Mouse (Mus musculus) forebrain, embryonic 14.5 days (tissue): ENCODE measurements around the gene Hs6st3. TPM values are rescaled to one million over a fixed set of nuclear protein-coding genes. Genes with fewer than 3 reads are reported as not detected.

ENCODE experiments used
- ATAC-seq: fragments of 200-750 bp; cut with Nextera tagmentation; 2 replicates; pipeline ENCODE4 v1.8.0; 2017; ENCODE audit warnings: mild to moderate bottlenecking, moderate library complexity
- DNase-seq: peaks from one replicate; pipeline ENCODE4 v3.0.0-alpha.2; 2015; ENCODE audit warnings: low spot score
- H3K27ac ChIP-seq: fragments of 300-500 bp; sonication (generic); 2 replicates; pipeline ENCODE4 v1.5.1; 2014; ENCODE audit warnings: low read depth, mild to moderate bottlenecking, control low read depth, low read length, moderate library complexity
- H3K27me3 ChIP-seq: fragments of 300-500 bp; sonication (generic); replicated peaks from 2 replicates; pipeline ENCODE4 v1.6.1; 2014; ENCODE audit warnings: low read length, control low read depth, mixed read lengths; ENCODE audit not compliant: control insufficient read depth, insufficient read depth
- H3K36me3 ChIP-seq: fragments of 300-500 bp; sonication (generic); 2 replicates; pipeline ENCODE4 v1.6.1; 2014; ENCODE audit warnings: low read length, control low read depth; ENCODE audit not compliant: control insufficient read depth, insufficient read depth
- H3K4me1 ChIP-seq: fragments of 300-500 bp; sonication (generic); 2 replicates; pipeline ENCODE4 v1.6.1; 2014; ENCODE audit warnings: antibody characterized with exemption, low read length, control low read depth; ENCODE audit not compliant: control insufficient read depth, insufficient read depth
- H3K4me2 ChIP-seq: fragments of 300-500 bp; sonication (generic); 2 replicates; pipeline ENCODE4 v1.6.1; 2014; ENCODE audit warnings: mild to moderate bottlenecking, control low read depth, low read length
- H3K4me3 ChIP-seq: fragments of 300-500 bp; sonication (generic); 2 replicates; pipeline ENCODE4 v1.5.1; 2014; ENCODE audit warnings: low read depth, low read length, control low read depth
- H3K9ac ChIP-seq: fragments of 300-500 bp; sonication (generic); 2 replicates; pipeline ENCODE4 v1.6.1; 2014; ENCODE audit warnings: mild to moderate bottlenecking, low read length, control low read depth, moderate library complexity
- H3K9me3 ChIP-seq: fragments of 300-500 bp; sonication (generic); replicated peaks from 2 replicates; pipeline ENCODE4 v1.6.1; 2016; ENCODE audit warnings: low read length, control low read depth, mixed read lengths; ENCODE audit not compliant: control insufficient read depth
- WGBS: fragments of 180-500 bp; shearing (Covaris S2); extraction: QIAGEN DNeasy Blood & Tissue Kit; methylation state at CpG from one replicate; pipeline ENCODE4 v1.1.7; 2014; 5-methylcytosine and 5-hydroxymethylcytosine counted together
- polyA plus RNA-seq: library from polyadenylated mRNA; unstranded; fragments of >200 nt; fragmentation: Nextera tagmentation; extraction: Ambion mirVana; gene quantifications from 2 replicates; pipeline ENCODE4 v1.2.1, GENCODE M21; 2014

Hs6st3 gene
- polyA plus RNA-seq, 1 experiment from 2014 or later, result 0.50 TPM

DNA sequence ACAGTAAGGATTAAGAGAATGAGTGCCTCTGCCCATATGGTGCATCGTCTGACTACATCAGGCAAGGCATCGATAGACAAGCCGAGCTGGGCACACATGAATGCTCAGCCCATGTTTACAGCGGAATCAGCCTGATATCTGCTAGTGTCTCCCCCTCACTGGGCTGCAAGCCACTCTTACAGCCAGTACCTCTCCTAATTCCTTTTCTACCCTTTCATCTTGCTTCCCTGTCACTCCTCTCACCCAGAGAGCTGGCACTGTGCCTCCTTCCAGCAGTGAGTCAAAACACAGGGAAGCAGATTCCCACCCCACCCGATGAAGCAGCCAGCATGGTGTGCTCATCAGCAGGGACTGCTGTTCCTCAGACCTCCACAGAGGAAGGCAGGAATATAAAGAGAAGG lies 527.6 kb downstream of the Hs6st3 start:
- 0 out of 2 replicates have a peak overlapping the region, but pooled peaks have one; percentile 49 for H3K27ac ChIP-seq
- 43% methylated on average over 5 of the region's 5 CpGs for WGBS

DNA sequence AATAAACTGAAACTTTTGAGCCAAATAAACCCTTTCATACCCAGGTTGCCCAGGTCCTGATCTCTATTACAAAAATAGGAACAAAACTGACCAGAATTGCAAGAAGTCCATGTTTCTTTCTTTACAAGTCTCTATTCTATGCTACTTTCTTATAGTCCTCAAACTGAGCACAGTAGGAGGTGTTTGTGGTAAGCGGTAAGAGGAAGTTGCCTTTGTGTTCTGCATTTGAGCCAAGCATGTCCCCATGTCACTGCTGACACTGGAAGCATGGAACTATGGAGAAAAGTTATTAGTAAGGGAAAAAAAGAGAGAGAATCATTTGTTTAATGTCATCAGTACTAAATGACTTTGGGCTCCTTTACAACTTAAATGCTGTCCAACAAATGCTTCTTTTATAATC lies 529.3 kb downstream of the Hs6st3 start:
- Histone ChIP-seq H3K4me2 (no peak overlapping the region), H3K27ac (no peak overlapping the region), H3K36me3 (no peaks in the 10 kb centered on the region), H3K9ac (no peak overlapping the region), H3K9me3 (no peaks in the 10 kb centered on the region), H3K4me1 (peaks cover 2% of the 10 kb centered on the region; the same call in 1 of the 2 replicates), H3K4me3 (no peak overlapping the region), H3K27me3 (no peaks in the 10 kb centered on the region)
- 84% methylated on average over 1 of the region's 1 CpGs for WGBS
- no peak for ATAC-seq
- DNase-seq, result no peak

More for the DNA sequence above, 527.6 kb downstream of the Hs6st3 start:
- Histone ChIP-seq H3K9me3 (no peaks in the 10 kb centered on the region), H3K9ac (no peak overlapping the region), H3K4me3 (no peak overlapping the region), H3K36me3 (no peaks in the 10 kb centered on the region), H3K4me1 (peaks cover 2% of the 10 kb centered on the region; the same call in 1 of the 2 replicates), H3K4me2 (0 out of 2 replicates have a peak overlapping the region, but pooled peaks have one; percentile 4), H3K27me3 (no peaks in the 10 kb centered on the region)
- DNase-seq (peak; percentile 68), ATAC-seq (peak; percentile 94)

DNA sequence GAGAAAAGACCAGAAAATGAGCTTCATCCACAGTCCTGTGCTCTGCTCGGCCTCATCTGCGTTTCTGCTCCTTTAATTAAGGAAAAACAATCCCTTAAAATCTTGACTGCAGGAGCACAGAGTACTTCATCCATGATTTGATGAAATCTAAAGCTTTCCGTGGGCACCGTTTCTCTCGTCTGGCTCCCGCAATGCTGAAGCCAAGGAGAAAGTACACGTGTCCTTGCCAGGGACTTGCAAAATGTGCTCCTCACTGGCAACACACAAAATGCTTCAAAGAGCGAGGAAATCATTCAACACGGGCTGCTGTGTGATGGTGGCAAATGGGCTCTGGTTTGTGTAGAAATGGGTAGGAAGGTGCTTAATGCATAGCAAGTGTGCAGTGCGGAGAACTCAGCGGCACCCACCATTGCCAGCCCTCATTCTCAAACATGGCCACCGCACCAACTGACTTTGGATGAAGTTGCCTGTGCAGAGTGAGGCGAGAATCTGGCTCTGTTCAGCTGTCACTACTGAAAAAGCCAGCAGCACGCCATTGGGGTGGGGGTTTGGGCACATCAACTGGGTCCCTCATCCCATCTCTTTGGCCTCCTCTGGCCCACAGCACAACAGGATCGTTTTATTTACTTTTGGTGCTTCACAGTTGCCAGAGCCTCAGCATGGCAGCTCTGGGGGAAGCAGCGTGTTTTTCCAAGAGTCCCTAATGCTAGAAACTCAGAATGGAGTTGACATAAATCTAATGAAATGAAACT lies 532.9 kb downstream of the Hs6st3 start:
- H3K4me3 ChIP-seq, result no peak overlapping the region
- ATAC-seq, result no peak
- H3K9ac ChIP-seq, result no peak overlapping the region
- H3K27ac ChIP-seq, result no peak overlapping the region
- H3K36me3 ChIP-seq, result no peaks in the 10 kb centered on the region
- DNase-seq, result peak; percentile 4
- WGBS, result 89% methylated on average over 16 of the region's 16 CpGs
- no peaks in the 10 kb centered on the region for H3K27me3 ChIP-seq
- H3K4me2 ChIP-seq, result no peak overlapping the region
- H3K9me3 ChIP-seq, result no peaks in the 10 kb centered on the region
- no peaks in the 10 kb centered on the region for H3K4me1 ChIP-seq

DNA sequence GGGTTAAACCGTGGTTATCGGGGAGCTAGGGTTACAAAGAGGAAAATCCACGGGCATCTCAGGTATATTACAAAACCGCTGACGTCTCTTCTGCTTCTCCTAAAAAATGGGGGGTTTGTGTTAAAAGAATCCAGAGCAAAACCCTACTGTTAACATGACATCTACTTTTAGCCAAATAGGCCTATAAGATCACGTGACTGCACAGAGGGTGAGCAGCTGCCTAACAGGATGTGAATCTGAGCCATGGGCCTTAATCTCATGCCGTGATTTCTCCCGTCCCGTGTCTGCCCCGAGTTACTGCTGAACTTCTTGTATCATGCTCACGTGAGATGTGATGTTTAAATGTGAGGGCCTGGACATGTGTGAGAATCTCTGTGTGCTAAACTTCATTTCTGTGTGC lies 540.4 kb downstream of the Hs6st3 start:
- DNase-seq, result no peak
- no peak overlapping the region for H3K27ac ChIP-seq
- H3K27me3 ChIP-seq, result no peaks in the 10 kb centered on the region
- H3K4me1 ChIP-seq, result no peaks in the 10 kb centered on the region
- no peaks in the 10 kb centered on the region for H3K9me3 ChIP-seq
- ATAC-seq, result no peak
- no peak overlapping the region for H3K4me2 ChIP-seq
- no peaks in the 10 kb centered on the region for H3K36me3 ChIP-seq
- no peak overlapping the region for H3K4me3 ChIP-seq
- no peak overlapping the region for H3K9ac ChIP-seq
- WGBS, result 94% methylated on average over 11 of the region's 11 CpGs

DNA sequence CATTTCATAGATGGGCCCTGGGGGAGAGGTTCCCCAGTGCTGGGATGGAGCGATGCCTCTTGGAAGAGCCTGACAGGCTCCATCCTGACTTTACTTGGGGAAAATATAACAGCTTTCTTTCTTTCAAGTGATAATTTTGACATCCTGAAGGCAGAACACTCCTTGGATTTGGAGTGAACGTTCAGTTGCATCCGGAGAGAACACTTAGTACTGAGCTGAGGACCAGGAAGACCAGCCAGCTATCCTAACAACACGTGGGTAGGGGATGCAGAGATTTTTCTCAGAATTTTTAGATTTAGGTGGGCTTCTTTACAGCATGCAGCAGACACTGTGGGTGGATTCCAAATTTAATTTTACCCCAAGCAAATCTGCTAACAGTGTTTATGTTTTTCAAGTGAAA lies 541.9 kb downstream of the Hs6st3 start:
- Histone ChIP-seq H3K4me2 (no peak overlapping the region), H3K9me3 (no peaks in the 10 kb centered on the region), H3K4me1 (no peaks in the 10 kb centered on the region), H3K27ac (no peak overlapping the region), H3K27me3 (no peaks in the 10 kb centered on the region), H3K9ac (no peak overlapping the region), H3K4me3 (no peak overlapping the region), H3K36me3 (no peaks in the 10 kb centered on the region)
- ATAC-seq (no peak), DNase-seq (no peak)
- 82% methylated on average over 4 of the region's 4 CpGs for WGBS

DNA sequence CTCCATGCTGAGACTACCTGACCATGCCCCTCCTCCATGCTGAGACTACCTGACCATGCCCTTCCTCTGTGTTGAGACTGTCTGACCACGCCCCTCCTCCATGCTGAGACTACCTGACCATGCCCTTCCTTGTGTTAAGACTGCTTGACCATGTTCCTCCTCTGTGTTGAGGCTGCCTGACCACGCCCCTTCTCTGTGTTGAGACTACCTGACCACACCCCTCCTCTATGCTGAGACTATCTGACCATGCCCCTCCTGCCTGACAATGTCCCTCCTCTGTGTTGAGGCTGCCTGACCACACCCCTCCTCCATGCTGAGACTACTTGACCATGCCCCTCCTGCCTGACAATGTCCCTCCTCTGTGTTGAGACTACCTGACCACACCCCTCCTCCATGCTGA lies 549.7 kb downstream of the Hs6st3 start:
- no peak overlapping the region for H3K4me3 ChIP-seq
- H3K36me3 ChIP-seq, result no peaks in the 10 kb centered on the region
- no peaks in the 10 kb centered on the region for H3K27me3 ChIP-seq
- ATAC-seq (no peak), DNase-seq (no peak)
- no peaks in the 10 kb centered on the region for H3K4me1 ChIP-seq
- H3K9me3 ChIP-seq, result no peaks in the 10 kb centered on the region
- H3K4me2 ChIP-seq, result no peak overlapping the region
- no peak overlapping the region for H3K9ac ChIP-seq
- WGBS, result 83% methylated on average over 2 of the region's 2 CpGs
- H3K27ac ChIP-seq, result no peak overlapping the region

DNA sequence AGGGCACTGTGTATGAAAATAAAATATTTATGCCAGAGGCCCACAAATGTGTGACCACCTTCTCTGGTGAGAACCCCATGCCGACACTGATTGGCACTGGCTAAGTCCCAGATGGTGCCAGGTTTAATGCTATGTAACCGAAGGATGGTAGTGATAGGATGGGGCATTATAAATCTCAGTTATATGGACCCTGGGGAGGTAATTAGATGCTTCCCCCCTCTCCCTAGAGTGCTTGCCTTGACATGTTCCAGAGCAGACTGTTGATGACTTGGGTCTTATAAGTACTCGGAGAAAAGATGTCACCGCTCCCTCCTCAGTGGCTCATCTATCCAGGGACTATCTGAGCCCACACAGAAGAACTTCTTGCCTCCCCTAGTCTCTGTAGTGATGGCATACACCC lies 561.8 kb downstream of the Hs6st3 start:
- Histone ChIP-seq H3K36me3 (no peaks in the 10 kb centered on the region), H3K9ac (no peak overlapping the region), H3K4me1 (no peaks in the 10 kb centered on the region), H3K4me2 (no peak overlapping the region), H3K27ac (no peak overlapping the region), H3K4me3 (no peak overlapping the region), H3K27me3 (no peaks in the 10 kb centered on the region), H3K9me3 (no peaks in the 10 kb centered on the region)
- DNase-seq (no peak), ATAC-seq (no peak)
- 87% methylated on average over 4 of the region's 4 CpGs for WGBS

DNA sequence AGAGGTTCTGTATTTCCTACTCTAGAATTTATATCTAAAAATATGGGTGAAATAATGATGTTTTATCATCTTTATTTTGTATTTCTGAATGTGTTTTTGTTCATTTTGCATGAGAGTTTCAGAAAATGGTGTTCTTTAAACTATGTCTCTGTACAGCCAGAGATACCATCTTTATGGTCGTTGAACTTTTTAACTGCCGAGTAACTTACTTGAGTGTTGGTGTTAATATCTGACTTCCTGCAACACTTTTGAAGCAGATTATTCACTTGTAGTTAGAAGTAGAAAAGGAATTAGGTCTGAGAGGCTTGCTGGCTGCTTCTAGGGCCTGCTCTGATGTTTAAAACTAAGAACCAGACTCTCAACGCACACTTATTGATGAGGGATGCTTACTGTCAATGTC lies 576.6 kb downstream of the Hs6st3 start:
- Histone ChIP-seq H3K27ac (no peak overlapping the region), H3K36me3 (no peaks in the 10 kb centered on the region), H3K4me2 (no peak overlapping the region), H3K27me3 (no peaks in the 10 kb centered on the region), H3K4me1 (no peaks in the 10 kb centered on the region), H3K4me3 (no peak overlapping the region), H3K9ac (no peak overlapping the region), H3K9me3 (no peaks in the 10 kb centered on the region)
- ATAC-seq (no peak), DNase-seq (no peak)
- WGBS, result 93% methylated on average over 3 of the region's 3 CpGs

DNA sequence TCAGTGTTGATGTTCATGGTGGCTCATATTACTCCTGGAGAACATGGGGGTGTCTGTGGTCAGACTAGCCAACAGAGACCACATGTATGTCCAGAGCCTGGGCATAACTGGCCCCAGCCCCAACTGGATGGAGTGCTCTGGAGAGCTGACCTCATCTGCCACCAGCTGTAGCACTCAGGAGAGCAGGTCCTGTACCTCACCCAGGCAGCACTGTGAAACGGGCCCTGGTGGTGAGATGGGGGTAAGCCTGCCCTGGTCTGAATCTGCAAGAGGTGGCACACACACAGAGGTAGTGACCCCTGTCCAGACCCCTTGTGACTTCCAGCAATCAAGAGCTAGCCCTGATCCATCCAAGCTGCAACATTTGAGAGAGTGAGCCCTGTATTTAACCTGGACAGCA lies 579.2 kb downstream of the Hs6st3 start:
- no peak for ATAC-seq
- Histone ChIP-seq H3K27me3 (no peaks in the 10 kb centered on the region), H3K36me3 (no peaks in the 10 kb centered on the region), H3K27ac (no peak overlapping the region), H3K9me3 (no peaks in the 10 kb centered on the region), H3K4me1 (no peaks in the 10 kb centered on the region), H3K4me3 (no peak overlapping the region), H3K4me2 (no peak overlapping the region), H3K9ac (no peak overlapping the region)
- DNase-seq, result no peak
- whole genome bisulfite sequencing, result 81% methylated on average over 1 of the region's 1 CpGs
